In the genomic region with DNA sequence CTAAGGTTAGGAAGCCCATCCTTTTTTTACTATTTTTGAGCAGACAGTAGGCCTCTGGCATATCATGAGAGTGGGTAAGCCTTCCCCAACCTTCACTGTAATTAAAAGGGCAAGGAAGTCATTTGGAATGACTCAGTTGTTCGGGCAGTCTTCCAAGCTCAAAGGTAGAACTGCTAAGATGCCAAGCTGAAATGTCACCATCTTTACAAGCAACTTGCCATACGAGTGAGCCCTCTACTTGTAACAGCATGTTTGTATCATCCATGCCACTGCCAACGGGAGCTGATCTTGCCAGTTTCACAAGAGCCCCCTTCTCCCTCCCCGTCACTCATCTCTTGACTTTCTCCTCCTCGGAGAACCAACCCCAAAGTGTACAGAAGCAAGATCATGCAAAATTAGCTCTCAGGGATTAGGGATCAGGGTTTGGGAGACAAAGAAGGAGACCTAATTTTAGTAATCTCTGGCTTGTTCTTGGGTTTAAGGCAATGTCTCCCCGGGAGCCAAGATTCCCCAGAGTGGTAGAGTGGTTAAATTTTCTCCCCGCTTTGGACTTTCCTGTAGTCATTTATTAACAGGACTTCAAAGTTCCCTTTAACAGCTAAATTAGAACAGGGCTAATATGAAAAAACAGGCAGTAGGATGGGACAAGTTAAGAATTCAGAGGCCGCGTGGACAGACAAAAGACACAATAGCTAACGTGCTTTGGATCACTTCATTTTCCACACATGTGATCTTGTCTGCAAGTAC, we compare ENCODE assay signal across 19 mouse cellular contexts.
DNase-seq lines count a peak whose midpoint lies in the region; ATAC-seq and TF ChIP-seq lines count a peak whose summit lies in the region.
"Had no signal": no experiment of that assay in that cellular context is flagged by ENCODE, and none has a peak within 500 bp of the region (broad histone marks: within the 10 kb centered on the region; RNA-seq: fewer than 3 reads in every experiment).

No protein-coding gene starts in this region.

- H3K4me2 ChIP-seq in heart, embryonic 12.5 days, result no peak overlapping the region
- no peak overlapping the region for H3K4me2 ChIP-seq in embryonic facial prominence, embryonic 15.5 days (replicated peaks)
- H3K4me2 ChIP-seq: forebrain, embryonic 13.5 days; heart, embryonic 13.5 days; hindbrain, embryonic 12.5 days; limb, embryonic 15.5 days had no signal

- no peak for TF ChIP-seq CTCF in Patski (IDR thresholded peaks at IDR 0.05)

- H3K27ac ChIP-seq in heart, embryonic 12.5 days (ENCODE audit: poor library complexity, severe bottlenecking), result no peak overlapping the region
- 0 out of 2 replicates have a peak overlapping the region, but pooled peaks have one; percentile 11 for H3K27ac ChIP-seq in embryonic facial prominence, embryonic 15.5 days (replicated peaks)
- H3K27ac ChIP-seq: forebrain, embryonic 13.5 days; heart, embryonic 13.5 days; hindbrain, embryonic 12.5 days; limb, embryonic 15.5 days had no signal

- peak; percentile 82 for DNase-seq in heart, adult 11 months
- DNase-seq in Patski (ENCODE audit: low read depth, low spot score), result peak; percentile 79
- peak; percentile 41 to 73 for DNase-seq in kidney, postnatal 36 days
- DNase-seq in lung, postnatal 4 days, result no peak
- no peak for DNase-seq in spleen, postnatal 36 days (ENCODE audit: low spot score in 2 of 2)
- DNase-seq in thymus, postnatal 0 days (ENCODE audit: low spot score), result no peak
- DNase-seq: cerebellum, adult 18-20 months; embryo, embryonic 11 days; lung, postnatal 36 days; midbrain, embryonic 14.5 days; right cerebral cortex, adult 18-20 months; thymus, postnatal 4 days had no signal

- no peak for ATAC-seq in heart, embryonic 12.5 days (ENCODE audit: insufficient number of reproducible peaks, low FRiP score)
- ATAC-seq in Patski, result peak; percentile 64
- no peak for ATAC-seq in embryonic facial prominence, embryonic 15.5 days (ENCODE audit: insufficient number of reproducible peaks, low FRiP score, low TSS enrichment, low read depth)
- ATAC-seq: forebrain, embryonic 13.5 days; intestine, embryonic 16.5 days had no signal

- H3K9ac ChIP-seq in heart, embryonic 12.5 days, result no peak overlapping the region
- no peak overlapping the region for H3K9ac ChIP-seq in embryonic facial prominence, embryonic 15.5 days
- H3K9ac ChIP-seq: forebrain, embryonic 13.5 days; heart, embryonic 13.5 days; hindbrain, embryonic 12.5 days; limb, embryonic 15.5 days had no signal

- CTCF ChIA-PET in Patski (lab: Charles Lee), result interaction anchor here (1.0 to 2.0 kb wide), 6 partner anchors 26 to 316 kb away, joined by 3 to 6 read pairs (median 3); no protein-coding TSS in a partner anchor

- no peaks in the 10 kb centered on the region for H3K36me3 ChIP-seq in heart, embryonic 12.5 days
- H3K36me3 ChIP-seq in embryonic facial prominence, embryonic 15.5 days, result no peaks in the 10 kb centered on the region
- H3K36me3 ChIP-seq: heart, embryonic 13.5 days; hindbrain, embryonic 12.5 days; limb, embryonic 15.5 days had no signal

- H3K27me3 ChIP-seq in heart, embryonic 12.5 days (replicated peaks), result 0 out of 2 replicates have a peak, but pooled peaks cover 3% of the 10 kb centered on the region
- no peaks in the 10 kb centered on the region for H3K27me3 ChIP-seq in Patski
- no peaks in the 10 kb centered on the region for H3K27me3 ChIP-seq in embryonic facial prominence, embryonic 15.5 days
- H3K27me3 ChIP-seq: forebrain, embryonic 13.5 days; heart, embryonic 13.5 days; hindbrain, embryonic 12.5 days; limb, embryonic 15.5 days had no signal

- no peaks in the 10 kb centered on the region for H3K9me3 ChIP-seq in heart, embryonic 12.5 days (replicated peaks)
- H3K9me3 ChIP-seq in embryonic facial prominence, embryonic 15.5 days (replicated peaks), result no peaks in the 10 kb centered on the region
- H3K9me3 ChIP-seq: forebrain, embryonic 13.5 days; heart, embryonic 13.5 days; hindbrain, embryonic 12.5 days; limb, embryonic 15.5 days had no signal

- WGBS in heart, embryonic 12.5 days, result 82% methylated on average over 10 of the region's 10 CpGs
- 71% methylated on average over 10 of the region's 10 CpGs for WGBS in embryonic facial prominence, embryonic 15.5 days

- H3K4me3 ChIP-seq in heart, embryonic 12.5 days, result no peak overlapping the region
- no peak overlapping the region for H3K4me3 ChIP-seq in embryonic facial prominence, embryonic 15.5 days (replicated peaks)
- H3K4me3 ChIP-seq: forebrain, embryonic 13.5 days; heart, embryonic 13.5 days; hindbrain, embryonic 12.5 days; limb, embryonic 15.5 days had no signal

- POLR2A ChIA-PET in Patski (lab: Charles Lee), result interaction anchor here (0.6 to 1.3 kb wide), 2 partner anchors 15 to 30 kb away, joined by 3 read pairs; no protein-coding TSS in a partner anchor

- peaks cover 7% of the 10 kb centered on the region; the same call in 1 of the 2 replicates for H3K4me1 ChIP-seq in heart, embryonic 12.5 days (replicated peaks)
- H3K4me1 ChIP-seq in embryonic facial prominence, embryonic 15.5 days, result no peaks in the 10 kb centered on the region
- H3K4me1 ChIP-seq: forebrain, embryonic 13.5 days; hindbrain, embryonic 12.5 days had no signal

- in situ Hi-C loops in Patski (cut with MboI; ENCODE audit: low pct_unique_long_range_greater_than_20kb), result no loop called here

Comparison
In these comparisons a context has a peak if more than half of its experiments do, and no peak if none do; other contexts are left out.
1. DNase-seq: peak in heart, adult 11 months (single experiment), Patski (single experiment) and kidney, postnatal 36 days (2 of 2); none in lung, postnatal 4 days (0 of 2), spleen, postnatal 36 days (0 of 2) and thymus, postnatal 0 days (single experiment).